Mouse (Mus musculus) lung, postnatal 0 days (tissue): ENCODE measurements around the gene Tpx2.

Experiments
- CTCF ChIP-seq: IDR thresholded peaks from 2 replicates; pipeline ENCODE4 v1.5.1; 2016; ENCODE audit warnings: antibody characterized with exemption, mild to moderate bottlenecking
- EP300 ChIP-seq: IDR thresholded peaks from 2 replicates; pipeline ENCODE4 v1.6.1; 2016; ENCODE audit warnings: antibody characterized with exemption, mild to moderate bottlenecking, control low read depth

DNA sequence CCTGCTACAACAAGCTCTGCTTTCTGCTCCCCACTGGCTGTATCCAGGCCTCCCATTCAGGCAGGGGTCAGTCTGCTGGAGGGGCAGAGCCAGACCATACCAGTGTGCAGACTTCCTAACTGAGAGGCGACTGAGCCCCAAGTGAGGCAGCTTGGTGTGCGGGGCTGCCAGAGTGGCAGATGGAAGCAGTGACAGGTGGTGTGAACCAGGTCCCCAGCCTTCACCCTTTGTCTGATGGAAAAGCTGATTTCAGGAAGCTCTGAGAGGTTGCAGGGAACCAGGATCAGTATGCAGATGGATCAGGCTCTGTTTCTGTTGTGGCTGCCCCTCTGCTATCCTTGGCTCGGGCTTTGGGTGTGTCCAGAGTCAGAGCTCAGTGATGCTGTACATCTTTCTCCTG, 75.9 kb downstream of the Tpx2 start:
- TF ChIP-seq CTCF, result no peak
- TF ChIP-seq EP300, result no peak
